Mouse (Mus musculus) spleen, adult 2 months (tissue): ENCODE data around the gene Tnpo2.

ENCODE experiments used
- CTCF ChIP-seq: fragments of 200-500 bp; IDR thresholded peaks from 2 replicates; pipeline ENCODE4 v1.5.1; 2011; ENCODE audit warnings: mild to moderate bottlenecking, inconsistent platforms; ENCODE audit not compliant: insufficient read depth, insufficient read length, insufficient replicate concordance; ENCODE audit errors: extremely low read depth
- POLR2A ChIP-seq: fragments of 200-500 bp; IDR thresholded peaks from 2 replicates; pipeline ENCODE4 v1.6.1; 2011; ENCODE audit warnings: low read depth, low read length, inconsistent platforms

GRCm38 (mm10) chr8:85080532-85081215 is 44.0 kb downstream of the Tnpo2 start, which contains the start of gene Wdr83os:
- TF ChIP-seq POLR2A, result no peak
- TF ChIP-seq CTCF, result no peak
